Mouse (Mus musculus) C2C12 (cell line): ENCODE data around the gene Chd9.

Source experiments
- CTCF ChIP-seq: IDR thresholded peaks from one replicate; pipeline ENCODE4 v1.5.1; 2011; ENCODE audit not compliant: control insufficient read depth, insufficient read depth, insufficient read length
- MAX ChIP-seq: IDR thresholded peaks from one replicate; pipeline ENCODE4 v1.6.1; 2011; ENCODE audit warnings: mild to moderate bottlenecking, control low read depth

GRCm38 (mm10) chr8:91079678-91080077, 251.5 kb downstream of the Chd9 start:
- TF ChIP-seq CTCF (no peak), MAX (no peak)
